Mouse (Mus musculus) ES-CJ7 (cell line): ENCODE results near the gene Vps52.

Experiments used
- DNase-seq: peaks from one replicate; pipeline ENCODE4 v3.0.0; 2011; ENCODE audit warnings: low read depth, low spot score

Gene Vps52

DNA sequence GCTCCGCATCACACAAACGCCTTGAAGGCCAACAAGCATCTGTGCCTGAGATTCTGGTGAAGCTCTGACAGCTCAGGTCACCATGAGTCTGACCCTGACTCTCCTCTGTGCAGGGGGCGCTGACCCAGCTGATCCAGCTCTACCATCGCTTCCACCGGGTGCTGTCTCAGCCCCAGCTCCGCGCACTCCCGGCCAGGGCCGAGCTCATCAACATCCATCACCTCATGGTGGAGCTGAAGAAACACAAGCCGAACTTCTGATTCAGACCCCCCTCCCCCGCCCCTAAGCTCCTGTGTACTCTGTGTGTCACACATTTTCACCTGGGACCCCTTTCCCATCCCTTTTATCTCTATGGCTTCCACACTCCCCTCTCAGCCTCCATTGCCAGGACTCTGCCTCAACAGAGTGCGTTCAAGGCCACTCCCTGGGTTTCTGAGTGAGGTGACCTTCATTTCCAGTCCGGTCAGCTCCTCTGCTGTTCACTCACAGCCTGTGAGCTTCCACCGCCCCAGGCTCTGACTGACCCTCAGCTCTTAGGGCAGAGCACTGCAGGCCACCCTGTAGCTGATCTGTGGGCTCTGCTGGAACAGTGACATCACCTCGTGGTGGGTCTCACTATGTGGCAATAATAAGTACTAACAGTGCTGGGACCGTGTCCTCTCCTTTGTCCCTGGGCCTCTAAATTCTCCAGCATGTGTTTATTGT is 10.4 kb downstream of the Vps52 start:
- no peak for DNase-seq

- peak; percentile 84 for DNase-seq
Observed at GRCm38 (mm10) chr17:33968489-33968888, 12.9 kb downstream of the Vps52 start.

DNA sequence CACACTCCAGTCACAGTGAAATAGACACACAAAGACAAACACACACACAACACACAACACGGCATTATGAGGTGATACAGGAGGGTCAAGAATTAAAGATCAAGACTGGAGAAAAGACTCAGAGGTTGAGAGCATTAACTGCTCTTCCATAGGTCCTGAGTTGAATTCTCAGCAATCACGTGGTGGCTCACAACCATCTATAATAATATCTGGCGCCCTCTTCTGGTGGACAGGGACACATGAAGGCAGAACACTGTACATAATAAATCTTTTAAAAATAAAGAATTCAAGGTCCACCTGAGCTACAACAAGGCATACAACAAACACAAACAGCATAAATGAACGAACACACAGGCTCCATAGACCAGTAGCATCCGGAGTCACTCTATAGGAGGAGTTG is 13.3 kb downstream of the Vps52 start:
- DNase-seq, result peak; percentile 87

- DNase-seq, result peak; percentile 75
Observed at GRCm38 (mm10) chr17:33969394-33969793, 13.8 kb downstream of the Vps52 start.

DNA sequence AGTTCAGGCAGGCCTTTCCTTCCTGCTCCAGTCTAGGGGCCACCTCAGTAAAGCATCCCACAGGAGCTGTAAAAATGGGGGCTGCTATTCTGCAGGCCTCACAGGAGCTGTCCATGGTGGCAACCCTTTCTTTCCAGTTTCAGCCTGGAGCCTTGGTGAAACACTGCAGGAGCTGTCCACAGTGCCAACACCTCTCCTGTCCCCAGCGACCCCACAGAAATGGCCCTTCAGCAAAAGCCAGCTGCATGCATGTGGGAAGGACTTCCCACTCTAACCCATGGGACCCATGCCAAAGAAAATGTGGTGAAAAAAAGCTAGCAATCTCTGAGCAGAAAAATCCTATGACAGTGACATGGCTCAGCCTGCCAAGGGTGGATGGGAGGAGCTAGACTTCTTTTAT is 17.1 kb downstream of the Vps52 start:
- DNase-seq, result peak; percentile 53

DNA sequence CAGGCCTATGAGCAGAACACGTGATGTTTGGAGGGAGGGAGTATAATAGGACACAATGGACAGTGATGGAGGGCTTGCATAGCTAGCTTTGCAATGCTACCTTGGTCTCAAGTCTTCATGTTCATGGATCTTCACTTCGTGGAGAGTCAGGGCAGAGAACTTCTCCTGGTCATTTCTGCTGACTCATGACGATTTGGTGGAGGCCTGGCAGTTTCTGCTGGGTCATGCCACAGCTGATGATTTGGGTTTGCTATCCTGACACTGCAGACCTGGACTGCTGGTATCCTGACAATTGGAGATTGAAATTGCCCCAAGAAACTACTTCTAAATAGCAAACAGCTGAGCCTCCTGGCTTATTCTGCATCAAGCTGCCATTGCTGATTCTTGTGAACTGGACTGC is 18.0 kb downstream of the Vps52 start:
- no peak for DNase-seq

DNA sequence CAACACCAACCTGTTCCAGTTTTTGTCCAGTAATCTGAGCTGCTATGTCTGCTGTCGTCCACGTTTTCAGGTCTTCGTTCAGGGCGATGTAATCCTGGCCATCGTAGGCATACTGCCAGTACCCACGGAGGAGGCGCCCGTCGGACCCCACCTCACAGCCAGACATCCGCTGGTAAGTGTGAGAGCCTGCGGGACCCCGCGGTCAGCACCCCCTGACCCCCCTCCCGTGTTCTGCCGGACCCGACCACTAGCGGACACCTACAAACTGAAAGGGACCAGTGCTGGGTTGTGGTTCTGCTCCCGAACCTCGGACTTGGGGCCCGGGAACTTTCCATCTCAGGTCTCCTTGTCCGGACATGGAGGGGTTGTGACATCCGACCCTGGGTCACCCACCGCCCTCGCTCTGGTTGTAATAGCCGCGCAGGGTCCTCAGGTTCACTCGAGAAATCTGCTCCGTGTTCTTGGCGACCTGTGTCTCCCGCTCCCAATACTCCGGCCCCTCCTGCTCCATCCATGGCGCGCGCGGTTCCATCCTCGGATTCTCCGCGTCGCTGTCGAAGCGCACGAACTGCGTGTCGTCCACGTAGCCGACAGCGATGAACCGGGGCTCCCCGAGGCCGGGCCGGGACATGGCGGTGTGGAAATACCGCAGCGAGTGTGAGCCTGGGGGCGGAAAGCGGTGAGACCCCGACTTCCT is 22.4 kb downstream of the Vps52 start:
- no peak for DNase-seq

- peak; percentile 68 for DNase-seq
Observed at GRCm38 (mm10) chr17:33978631-33979031, 23.0 kb downstream of the Vps52 start.

- DNase-seq, result no peak
Observed at GRCm38 (mm10) chr17:33979512-33980050, 24.0 kb downstream of the Vps52 start.

DNA sequence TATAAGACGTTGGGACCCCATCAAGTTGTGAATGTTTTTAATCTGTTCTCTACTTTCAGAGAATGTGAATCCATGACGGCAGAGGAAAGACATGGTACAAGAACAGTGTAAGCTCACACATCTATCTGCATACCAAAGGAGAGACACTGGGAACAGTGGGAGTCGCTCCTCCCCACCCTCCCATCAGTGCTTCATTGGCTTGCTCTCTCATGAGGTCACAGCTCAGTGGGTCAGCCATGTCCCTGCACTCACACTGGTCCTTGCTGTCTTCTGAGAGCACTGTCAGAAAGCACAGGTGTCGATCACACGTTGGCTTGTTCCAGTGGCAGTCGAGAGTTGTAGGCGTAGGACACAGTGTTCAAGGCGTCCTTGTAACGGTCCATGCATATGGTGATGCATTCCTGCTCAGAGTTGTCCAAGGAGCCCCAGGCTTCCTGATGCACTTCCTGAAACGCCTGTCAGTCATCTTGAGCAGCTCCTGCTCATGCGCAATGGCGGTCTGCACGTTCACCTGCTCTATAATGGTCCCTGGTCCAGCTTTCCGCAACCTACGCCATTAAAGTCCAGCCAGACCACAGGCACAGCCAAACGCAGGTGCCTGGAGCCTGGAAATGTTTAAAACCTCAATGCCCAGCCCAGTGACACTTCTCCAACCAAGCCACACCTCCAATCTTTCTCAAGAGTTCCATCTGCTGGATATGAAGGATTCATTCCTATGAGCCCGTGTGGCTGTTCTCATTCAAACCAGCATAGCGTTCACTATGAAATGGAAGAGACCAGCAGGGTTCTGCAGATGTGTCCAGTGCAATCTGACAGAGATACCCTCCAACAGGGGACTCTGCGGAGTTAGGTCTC is 24.8 kb downstream of the Vps52 start:
- DNase-seq, result peak; percentile 71

DNA sequence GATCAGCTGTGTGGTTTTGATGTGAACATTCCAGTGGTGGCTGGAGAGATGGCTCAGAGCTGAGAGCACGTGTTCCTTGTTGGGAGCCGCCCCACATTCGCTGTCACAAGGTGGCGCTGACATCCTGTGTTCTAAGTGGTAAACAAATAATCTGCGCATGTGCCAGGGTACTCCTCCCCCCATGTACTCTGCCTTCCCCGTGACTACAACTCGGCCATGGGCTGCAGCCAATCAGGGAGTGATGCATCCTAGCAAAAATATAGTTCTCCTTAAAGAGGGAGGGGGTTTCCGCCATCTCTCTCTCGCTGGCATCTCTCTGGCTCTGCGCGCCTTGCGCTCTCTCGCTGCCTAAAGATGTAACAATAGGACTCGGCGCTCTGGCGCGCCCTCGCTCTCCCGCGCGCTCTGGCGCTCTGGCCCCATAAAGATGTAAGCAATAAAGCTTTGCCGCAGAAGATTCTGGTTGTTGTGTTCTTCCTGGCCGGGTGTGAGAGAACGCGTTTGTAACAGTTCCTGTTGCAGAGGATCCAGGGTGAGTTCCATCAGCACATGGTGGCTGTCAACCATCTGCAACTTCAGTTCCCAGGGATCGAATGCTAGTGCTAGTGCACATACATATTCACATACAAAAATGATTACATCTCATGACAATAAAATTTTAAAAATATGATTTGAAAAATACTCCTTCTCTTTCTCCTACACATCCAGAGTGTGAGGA is 25.7 kb downstream of the Vps52 start:
- DNase-seq, result peak; percentile 99

GRCm38 (mm10) chr17:33982136-33982535 is 26.5 kb downstream of the Vps52 start:
- DNase-seq, result peak; percentile 72

DNA sequence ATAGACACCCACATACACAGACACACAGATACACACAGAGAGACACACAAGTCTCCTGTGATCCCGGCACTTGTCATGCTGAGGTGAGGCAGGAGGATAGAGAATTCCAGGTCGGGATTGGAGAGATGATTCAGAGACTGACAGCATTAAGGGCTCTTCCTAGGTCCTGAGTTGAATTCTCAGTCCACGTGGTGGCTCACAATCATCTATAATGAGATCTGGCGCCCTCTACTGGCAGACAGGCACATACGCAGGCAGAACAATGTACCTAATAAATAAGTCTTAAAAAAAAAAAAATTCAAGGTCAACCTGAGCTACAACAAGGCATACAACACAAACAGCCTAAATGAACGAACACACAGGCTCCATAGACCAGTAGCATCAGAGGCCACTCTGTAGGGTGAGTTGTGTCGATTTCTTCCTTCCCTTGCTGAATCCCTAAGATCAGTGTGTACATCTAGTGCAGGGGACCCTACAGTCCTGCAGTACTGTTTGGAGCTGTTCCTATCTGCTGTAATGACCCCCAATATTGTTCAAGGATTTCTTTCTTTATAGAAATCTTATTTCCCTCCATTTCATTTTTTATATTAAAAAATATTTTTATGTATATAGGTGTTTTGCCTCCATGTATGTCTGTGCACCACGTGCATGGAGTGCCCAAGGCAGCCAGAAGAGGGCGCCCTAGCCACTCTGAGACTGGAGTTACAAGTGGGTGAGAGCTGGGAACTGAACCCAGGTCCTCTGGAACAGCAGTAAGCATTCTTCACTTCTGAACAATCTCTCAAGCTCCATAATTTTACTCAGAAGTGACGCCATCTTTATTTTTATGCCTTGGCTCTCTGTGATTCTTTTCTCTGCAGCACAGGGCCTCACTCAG is 36.4 kb downstream of the Vps52 start:
- peak; percentile 95 for DNase-seq

DNA sequence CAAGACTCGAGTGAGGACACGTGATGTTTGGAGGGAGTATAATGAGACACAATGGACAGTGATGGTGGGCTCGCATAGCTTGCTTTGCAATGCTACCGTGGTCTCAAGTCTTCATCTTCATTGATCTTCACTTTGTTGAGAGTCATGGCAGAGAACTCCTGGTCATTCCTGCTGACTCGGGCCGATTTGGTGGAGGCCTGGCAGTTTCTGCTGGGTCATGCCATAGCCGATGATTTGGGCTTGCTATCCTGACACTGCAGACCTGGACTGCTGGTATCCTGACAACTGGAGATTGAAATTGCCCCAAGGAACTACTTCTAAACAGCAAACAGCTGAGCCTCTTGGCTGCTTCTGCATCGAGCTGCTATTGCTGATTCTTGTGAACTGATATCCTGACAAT is 39.3 kb downstream of the Vps52 start:
- DNase-seq, result no peak

DNA sequence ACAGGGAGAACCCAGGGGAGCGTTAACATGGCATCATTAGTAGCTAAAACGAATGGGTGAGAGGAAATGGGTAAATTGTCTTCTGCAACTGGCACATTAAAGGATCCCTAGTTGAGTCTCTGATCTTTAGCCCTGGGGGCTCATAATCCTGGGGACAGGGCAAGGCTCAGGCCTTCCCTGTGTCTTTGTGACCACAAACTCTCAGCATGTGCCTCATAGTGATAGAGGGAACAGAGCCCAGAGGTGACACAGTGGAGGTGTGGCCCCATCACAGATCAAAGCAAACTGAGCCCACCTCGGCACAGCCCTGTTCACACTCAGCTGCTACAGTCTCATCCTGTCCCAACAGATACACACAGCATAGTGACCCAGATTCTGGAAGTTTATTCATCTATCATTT is 40.0 kb downstream of the Vps52 start:
- DNase-seq, result peak; percentile 1

- peak; percentile 1 for DNase-seq
Observed at GRCm38 (mm10) chr17:33997025-33997424, 41.4 kb downstream of the Vps52 start.

DNA sequence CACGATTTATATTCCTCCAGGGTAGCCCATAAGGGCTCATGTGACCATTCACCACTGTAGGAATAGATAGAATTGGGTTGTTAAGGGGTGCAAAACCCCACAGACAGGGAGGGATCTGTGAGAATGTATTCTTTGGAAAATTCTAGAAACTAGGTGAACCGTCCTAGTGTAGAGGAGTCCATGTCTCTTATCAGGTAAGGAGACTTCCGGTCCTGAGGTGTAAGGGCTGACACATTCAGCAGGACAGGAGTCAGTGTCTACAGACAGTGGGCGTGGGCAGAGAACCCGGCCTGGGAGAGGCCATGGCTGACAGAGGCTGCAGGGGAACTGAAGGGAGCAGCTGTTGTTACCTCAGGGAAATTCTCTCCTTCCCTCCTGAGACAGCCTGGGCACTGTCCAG is 43.1 kb downstream of the Vps52 start:
- DNase-seq, result peak; percentile 12

- peak; percentile 18 for DNase-seq
Observed at GRCm38 (mm10) chr17:33999341-34000149, 43.9 kb downstream of the Vps52 start.

GRCm38 (mm10) chr17:34000150-34000537 is 44.5 kb downstream of the Vps52 start, which contains the start of gene H2-K1:
H2-K1 (minus strand) TSS chr17:34000347.
- peak; percentile 86 for DNase-seq
